Mouse (Mus musculus) lung, adult 2 months (tissue): ENCODE measurements around the gene Cdc42. TPM values are rescaled to one million over a fixed set of nuclear protein-coding genes. Genes with fewer than 3 reads are reported as not detected.

Experiments
- DNase-seq: peaks from one replicate; pipeline ENCODE4 v3.0.0; 2022
- H3K4me1 ChIP-seq: fragments of 200-500 bp; 2 replicates; pipeline ENCODE4 v1.6.1; 2011; ENCODE audit warnings: low read length; ENCODE audit not compliant: control insufficient read depth, insufficient read depth
- H3K4me3 ChIP-seq: fragments of 200-500 bp; replicated peaks from 2 replicates; pipeline ENCODE3; 2011; ENCODE audit warnings: low read depth, mild to moderate bottlenecking, control low read depth, low read length; ENCODE audit errors: extremely low read depth
- CTCF ChIP-seq: fragments of 200-500 bp; IDR thresholded peaks from 2 replicates; pipeline ENCODE4 v1.5.1; 2011; ENCODE audit warnings: mild to moderate bottlenecking, low read length, control low read depth; ENCODE audit not compliant: insufficient read depth
- POLR2A ChIP-seq: fragments of 200-500 bp; IDR thresholded peaks from 2 replicates; pipeline ENCODE4 v1.6.1; 2011; ENCODE audit warnings: low read depth, mild to moderate bottlenecking, control low read depth, low read length, borderline replicate concordance; ENCODE audit errors: extremely low read depth
- WGBS: fragments of 180-500 bp; shearing (Covaris S2); methylation state at CpG from one replicate; pipeline ENCODE4 v1.1.7; 2018; 5-methylcytosine and 5-hydroxymethylcytosine counted together
- polyA plus RNA-seq: library from polyadenylated mRNA; depleted of rRNA; stranded (reverse); fragments of >200 nt; gene quantifications from 2 replicates; pipeline ENCODE4 v1.2.3, GENCODE M21; 2012

The Cdc42 gene
- polyA plus RNA-seq, 1 experiment: 124 TPM

GRCm38 (mm10) chr4:137290250-137290649, 67.3 kb downstream of the Cdc42 start:
- TF ChIP-seq POLR2A: no peak
- no peaks in the 10 kb centered on the region; the same call in 1 of the 2 replicates for H3K4me1 ChIP-seq
- 69% methylated on average over 3 of the region's 3 CpGs for WGBS
- DNase-seq: no peak
- H3K4me3 ChIP-seq: no peak overlapping the region

DNA sequence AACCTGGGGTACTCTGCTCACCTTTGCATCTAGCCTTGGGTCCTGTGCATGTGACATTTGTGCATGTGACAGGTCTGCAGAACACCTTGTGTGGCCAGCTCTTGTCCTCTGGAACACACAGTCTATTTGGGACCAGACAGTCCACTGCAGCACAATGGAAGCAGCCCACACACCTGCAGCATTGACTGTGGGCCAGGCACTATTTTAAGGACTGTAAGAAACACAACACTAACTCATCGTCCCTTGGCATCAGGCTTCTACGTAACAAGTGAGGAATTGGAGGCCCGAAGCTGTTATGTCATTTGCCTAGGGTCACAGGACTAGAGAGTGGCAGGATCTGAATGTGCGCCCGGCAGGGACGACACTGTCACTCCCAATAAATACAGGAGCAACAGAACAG, 67.8 kb downstream of the Cdc42 start:
- TF ChIP-seq POLR2A (no peak), CTCF (no peak)
- DNase-seq: no peak
- no peak overlapping the region for H3K4me3 ChIP-seq
- H3K4me1 ChIP-seq: no peaks in the 10 kb centered on the region; the same call in 1 of the 2 replicates
- 90% methylated on average over 6 of the region's 6 CpGs for WGBS

- peak; percentile 73 for TF ChIP-seq CTCF
- no peak for TF ChIP-seq POLR2A
- H3K4me1 ChIP-seq: no peaks in the 10 kb centered on the region; the same call in 1 of the 2 replicates
- 7% methylated on average over 4 of the region's 4 CpGs for WGBS
- DNase-seq: peak; percentile 70
- H3K4me3 ChIP-seq: no peak overlapping the region
These were observed 69.7 kb downstream of the Cdc42 start for GRCm38 (mm10) chr4:137287818-137288217.

DNA sequence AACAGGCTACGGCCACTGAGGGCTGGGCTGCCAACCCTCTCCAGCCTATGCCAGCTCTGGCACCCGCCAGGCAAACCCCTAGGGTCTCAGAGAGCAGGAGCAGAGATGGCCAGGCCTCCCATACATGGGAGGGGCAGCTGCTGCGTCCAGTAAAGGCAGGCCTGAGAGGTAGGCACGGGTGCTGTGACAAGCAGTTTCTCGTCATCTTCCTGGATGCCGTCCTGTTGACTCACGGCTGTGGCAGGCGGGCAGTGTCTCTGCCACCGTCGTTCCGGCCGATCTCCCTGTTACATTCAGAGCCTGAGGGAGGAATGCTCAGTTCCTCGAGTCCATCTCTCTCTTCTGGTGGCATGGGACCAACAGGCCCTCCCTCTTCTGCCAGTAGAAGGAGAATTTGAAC, 70.3 kb downstream of the Cdc42 start:
- Histone ChIP-seq H3K4me3 (no peak overlapping the region), H3K4me1 (no peaks in the 10 kb centered on the region; the same call in 1 of the 2 replicates)
- 63% methylated on average over 13 of the region's 13 CpGs for WGBS
- DNase-seq: no peak
- TF ChIP-seq POLR2A: no peak
- no peak for TF ChIP-seq CTCF

DNA sequence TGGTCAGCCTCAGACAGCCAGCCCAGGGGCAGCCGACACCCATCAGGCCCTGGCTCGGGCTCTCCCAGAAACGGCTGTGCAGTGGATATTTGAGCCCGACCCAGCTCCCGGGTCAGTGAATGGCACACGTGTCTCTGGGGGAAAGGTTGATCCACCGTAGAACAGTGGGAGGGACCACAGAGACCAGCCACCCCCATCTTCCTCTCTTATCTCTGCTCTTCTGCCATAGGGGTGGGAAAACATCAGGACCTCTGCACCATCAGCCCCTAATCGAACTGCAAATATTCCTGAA, 70.9 kb downstream of the Cdc42 start:
- no peak for TF ChIP-seq POLR2A
- TF ChIP-seq CTCF: no peak
- WGBS: 53% methylated on average over 8 of the region's 8 CpGs
- DNase-seq: no peak
- Histone ChIP-seq H3K4me3 (no peak overlapping the region), H3K4me1 (no peaks in the 10 kb centered on the region; the same call in 1 of the 2 replicates)

DNA sequence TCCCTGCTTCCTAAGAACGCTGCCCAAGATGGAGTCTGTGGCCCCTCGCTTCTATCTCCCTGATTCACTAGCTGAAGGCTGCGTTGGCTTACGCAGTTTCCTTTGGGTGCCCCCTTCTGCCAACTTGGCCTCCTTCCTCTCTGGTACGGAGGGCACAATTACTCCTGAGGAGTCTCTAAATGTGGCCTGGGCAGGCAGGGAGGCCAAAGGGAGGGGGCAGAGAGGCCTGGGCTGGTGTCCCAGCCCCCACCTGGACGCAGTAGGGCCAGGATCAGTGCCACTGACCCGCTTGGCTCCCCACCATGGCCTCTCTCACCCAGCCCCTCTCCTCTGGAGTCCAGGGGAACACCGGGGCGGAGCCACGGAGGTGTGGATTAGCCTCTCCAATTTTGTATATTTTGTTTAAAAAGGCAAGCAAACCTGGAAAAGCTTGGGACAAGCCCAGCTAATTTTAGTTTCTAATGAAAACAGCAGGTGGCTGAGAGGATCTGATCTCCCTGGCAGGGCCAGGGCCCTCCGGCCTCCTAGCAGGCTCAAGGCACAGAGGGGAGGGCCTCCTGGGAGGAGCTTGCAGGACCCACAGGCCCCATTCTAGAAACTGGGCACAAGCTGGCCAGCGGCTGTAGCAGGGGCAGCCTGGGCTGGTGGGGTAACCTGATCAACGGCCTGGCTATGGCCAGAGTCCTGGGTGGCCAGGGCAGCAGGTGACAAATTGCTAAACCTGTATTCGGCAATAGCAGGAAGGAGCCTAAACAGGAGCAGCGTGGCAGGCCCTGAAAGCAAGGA, 71.5 kb downstream of the Cdc42 start:
- Histone ChIP-seq H3K4me3 (no peak overlapping the region), H3K4me1 (no peaks in the 10 kb centered on the region; the same call in 1 of the 2 replicates)
- DNase-seq: no peak
- WGBS: 72% methylated on average over 15 of the region's 15 CpGs
- TF ChIP-seq CTCF: no peak
- no peak for TF ChIP-seq POLR2A

GRCm38 (mm10) chr4:137283407-137283732, 74.2 kb downstream of the Cdc42 start:
- no peak for DNase-seq
- Histone ChIP-seq H3K4me3 (no peak overlapping the region), H3K4me1 (peaks cover 3% of the 10 kb centered on the region; the same call in 1 of the 2 replicates)
- TF ChIP-seq POLR2A (no peak), CTCF (no peak)
- WGBS: 34% methylated on average over 4 of the region's 4 CpGs

DNA sequence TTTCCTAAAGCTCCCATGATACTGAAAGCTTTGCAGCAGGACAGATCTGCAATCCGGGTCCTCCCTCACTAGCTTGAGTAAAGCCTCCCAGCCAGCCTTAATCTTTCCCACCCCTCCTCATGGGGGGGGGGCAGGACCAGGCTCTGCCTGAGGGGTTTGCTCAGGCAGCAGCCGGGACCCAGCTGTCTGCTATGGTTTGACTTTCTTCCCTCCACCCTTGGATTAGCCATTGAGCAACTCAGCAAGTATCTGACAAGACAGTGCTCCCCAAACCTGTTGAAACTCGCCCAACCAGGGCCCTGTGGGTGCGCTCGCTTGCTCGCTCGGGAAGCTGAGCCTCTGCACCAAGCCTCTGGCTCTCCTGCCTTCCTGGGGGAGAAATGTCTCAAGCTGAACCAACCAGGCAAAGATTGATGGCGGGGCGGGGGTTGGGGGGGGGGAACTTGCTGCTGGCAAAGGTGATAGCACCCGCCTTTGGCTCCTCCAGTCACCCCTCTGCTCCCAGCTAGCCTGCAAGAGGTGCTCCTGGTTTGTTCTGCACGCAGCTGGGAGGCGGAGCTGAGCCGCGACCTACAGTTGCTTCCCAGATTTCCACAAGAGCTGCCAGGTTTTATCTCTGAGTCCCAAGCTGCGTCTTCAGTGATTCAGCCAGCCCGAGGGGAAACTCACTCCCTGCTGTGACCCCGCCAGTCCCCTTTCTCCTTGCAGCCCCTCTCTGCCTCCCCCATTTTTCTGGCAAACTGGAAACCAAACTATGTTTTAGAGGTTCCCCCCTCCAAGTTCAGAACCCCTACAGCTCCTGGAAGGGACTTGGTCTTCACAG, 74.7 kb downstream of the Cdc42 start:
- H3K4me3 ChIP-seq: no peak overlapping the region
- DNase-seq: no peak
- WGBS: 28% methylated on average over 17 of the region's 17 CpGs
- peaks cover 3% of the 10 kb centered on the region; the same call in 1 of the 2 replicates for H3K4me1 ChIP-seq
- no peak for TF ChIP-seq POLR2A
- no peak for TF ChIP-seq CTCF

DNA sequence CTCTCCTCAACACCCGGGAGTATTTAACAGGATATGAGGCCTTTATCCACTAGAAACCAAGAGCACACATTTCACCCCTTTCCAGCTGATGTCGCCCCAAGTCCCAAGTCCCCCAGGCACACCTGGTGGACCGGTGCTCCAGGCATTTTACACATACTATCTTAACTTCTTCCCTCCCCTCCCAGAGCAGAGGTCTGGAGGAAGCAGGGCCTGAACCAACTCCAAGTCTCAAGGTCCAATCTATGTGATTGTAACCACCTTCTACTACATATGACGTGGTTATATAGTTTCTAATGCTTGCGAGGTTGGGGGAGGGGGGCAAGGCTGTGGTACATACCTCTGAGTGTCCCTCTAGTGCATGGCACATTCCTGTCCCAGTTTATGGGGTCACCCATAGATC, 75.4 kb downstream of the Cdc42 start:
- H3K4me1 ChIP-seq: peaks cover 3% of the 10 kb centered on the region; the same call in 1 of the 2 replicates
- no peak overlapping the region for H3K4me3 ChIP-seq
- no peak for DNase-seq
- no peak for TF ChIP-seq CTCF
- no peak for TF ChIP-seq POLR2A
- 80% methylated on average over 5 of the region's 5 CpGs for WGBS
